Mouse (Mus musculus): ENCODE measurements at regions not wholly inside any gene's neighbourhood (a gene's known extent, or its start where the extent isn't known, plus 50 kb on each side); places are given as distances from the start of the nearest gene placed in this dataset.
"Not testable (repeated sequence)": the region's sequence is repeated elsewhere in the genome, so short reads cannot be mapped to it uniquely, and the experiment has no call there.

DNA sequence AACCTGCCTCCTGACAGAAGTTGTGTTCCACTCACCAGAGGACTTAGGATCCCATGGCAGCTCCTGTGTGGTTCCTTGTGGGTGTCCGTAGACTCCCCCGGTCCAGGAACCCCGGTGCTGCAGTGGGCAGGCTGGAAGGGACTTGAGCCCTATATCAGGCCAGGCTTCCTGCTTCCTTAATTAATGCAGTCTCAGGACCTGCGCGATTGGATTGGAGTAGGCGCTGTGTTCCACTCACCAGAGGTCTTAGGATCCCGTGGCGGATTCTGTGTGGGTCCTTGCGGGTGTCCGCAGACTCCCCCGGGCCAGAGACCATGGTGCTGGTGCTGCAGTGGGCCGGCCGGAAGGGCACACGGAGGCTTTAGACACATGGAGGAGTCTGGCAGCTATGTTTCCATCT, 288.7 kb downstream of the Fut8 start:
- H3K27me3 ChIP-seq (replicated peaks); H3K9me3 ChIP-seq; H3K4me3 ChIP-seq (replicated peaks); H3K36me3 ChIP-seq (replicated peaks; ENCODE audit: low read length): not testable (repeated sequence)
- H3K4me1 ChIP-seq = peaks cover 11% of the 10 kb centered on the region; the same call in 1 of the 2 replicates

DNA sequence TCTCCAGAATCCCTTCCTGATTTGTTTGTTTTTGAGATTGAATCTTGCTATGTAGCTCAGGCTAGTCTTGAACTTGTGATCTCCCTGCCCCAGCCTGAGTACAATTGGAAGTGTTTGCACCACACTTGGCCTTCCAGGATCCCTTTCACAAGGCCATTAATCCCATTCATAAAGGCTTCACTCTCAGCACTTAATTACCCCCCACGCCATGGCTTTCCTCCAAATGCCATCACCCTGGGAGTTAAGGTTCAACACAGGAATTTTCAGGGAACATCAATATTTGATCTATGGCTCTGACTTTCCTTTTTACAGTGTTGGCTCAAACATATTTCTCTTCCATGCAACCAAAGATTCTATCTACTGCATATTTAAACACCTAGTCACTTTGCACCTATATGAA, 289.6 kb downstream of the Fut8 start:
- H3K36me3 ChIP-seq (replicated peaks; ENCODE audit: low read length) = no peaks in the 10 kb centered on the region
- H3K4me1 ChIP-seq = peaks cover 12% of the 10 kb centered on the region
- no peak overlapping the region for H3K4me3 ChIP-seq (replicated peaks)
- H3K9me3 ChIP-seq = peaks cover 6% of the 10 kb centered on the region
- no peak for TF ChIP-seq FLI1 (IDR thresholded peaks at IDR 0.05; ENCODE audit: low read length)
- no peaks in the 10 kb centered on the region for H3K27me3 ChIP-seq (replicated peaks)

GRCm38 (mm10) chr12:77527953-77528865, 290.3 kb downstream of the Fut8 start:
- TF ChIP-seq FLI1 (IDR thresholded peaks at IDR 0.05; ENCODE audit: low read length) (no peak), GATA1 (IDR thresholded peaks at IDR 0.05; ENCODE audit: borderline replicate concordance, low read length) (no peak)
- Histone ChIP-seq H3K36me3 (replicated peaks; ENCODE audit: low read length) (no peaks in the 10 kb centered on the region), H3K4me1 (peaks cover 18% of the 10 kb centered on the region), H3K27me3 (replicated peaks) (no peaks in the 10 kb centered on the region), H3K4me3 (replicated peaks) (no peak overlapping the region), H3K9me3 (peaks cover 6% of the 10 kb centered on the region)

GRCm38 (mm10) chr12:77528868-77529271, 290.9 kb downstream of the Fut8 start:
- H3K27me3 ChIP-seq (replicated peaks) = peaks cover 2% of the 10 kb centered on the region
- no peaks in the 10 kb centered on the region for H3K36me3 ChIP-seq (replicated peaks; ENCODE audit: low read length)
- H3K4me1 ChIP-seq = peaks cover 24% of the 10 kb centered on the region
- H3K4me3 ChIP-seq (replicated peaks) = no peak overlapping the region
- peaks cover 6% of the 10 kb centered on the region for H3K9me3 ChIP-seq
- TF ChIP-seq GATA1 (IDR thresholded peaks at IDR 0.05; ENCODE audit: borderline replicate concordance, low read length) (no peak), FLI1 (IDR thresholded peaks at IDR 0.05; ENCODE audit: low read length) (no peak)

GRCm38 (mm10) chr12:77529414-77529813, 291.5 kb downstream of the Fut8 start:
- Histone ChIP-seq H3K4me3 (replicated peaks) (no peak overlapping the region), H3K27me3 (replicated peaks) (peaks cover 2% of the 10 kb centered on the region), H3K9me3 (peaks cover 6% of the 10 kb centered on the region), H3K36me3 (replicated peaks; ENCODE audit: low read length) (no peaks in the 10 kb centered on the region), H3K4me1 (peaks cover 30% of the 10 kb centered on the region)
- TF ChIP-seq FLI1 (IDR thresholded peaks at IDR 0.05; ENCODE audit: low read length) = no peak
- TF ChIP-seq GATA1 (IDR thresholded peaks at IDR 0.05; ENCODE audit: borderline replicate concordance, low read length) = no peak

DNA sequence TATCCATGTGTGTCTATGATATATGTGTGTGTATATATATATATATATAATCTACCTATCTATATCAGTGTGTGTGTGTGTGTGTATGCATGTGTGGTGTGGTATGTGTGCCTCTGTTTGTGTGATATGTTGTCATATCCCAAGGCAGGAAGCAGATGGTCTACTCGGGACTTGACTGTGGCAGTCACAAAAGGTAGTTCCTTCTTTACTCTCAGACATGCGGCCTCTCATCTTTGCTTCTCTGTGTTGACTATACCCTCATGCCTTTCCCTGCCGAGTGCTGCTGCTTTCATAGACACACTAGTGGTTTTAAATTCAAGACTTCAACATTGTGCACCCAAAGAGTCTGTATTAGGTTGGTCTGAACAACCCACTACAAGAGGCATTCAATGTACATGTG, 292.0 kb downstream of the Fut8 start:
- Histone ChIP-seq H3K36me3 (replicated peaks; ENCODE audit: low read length) (no peaks in the 10 kb centered on the region), H3K4me1 (peaks cover 35% of the 10 kb centered on the region), H3K4me3 (replicated peaks) (no peak overlapping the region), H3K9me3 (peaks cover 6% of the 10 kb centered on the region), H3K27me3 (replicated peaks) (peaks cover 2% of the 10 kb centered on the region)
- TF ChIP-seq GATA1 (IDR thresholded peaks at IDR 0.05; ENCODE audit: borderline replicate concordance, low read length) (no peak), FLI1 (IDR thresholded peaks at IDR 0.05; ENCODE audit: low read length) (no peak)

- Histone ChIP-seq H3K4me1 (peaks cover 47% of the 10 kb centered on the region), H3K36me3 (replicated peaks; ENCODE audit: low read length) (no peaks in the 10 kb centered on the region), H3K27me3 (replicated peaks) (peaks cover 2% of the 10 kb centered on the region), H3K9me3 (peaks cover 6% of the 10 kb centered on the region), H3K4me3 (replicated peaks) (no peak overlapping the region)
- TF ChIP-seq FLI1 (IDR thresholded peaks at IDR 0.05; ENCODE audit: low read length) = no peak
- TF ChIP-seq GATA1 (IDR thresholded peaks at IDR 0.05; ENCODE audit: borderline replicate concordance, low read length) = no peak
These were observed 293.4 kb downstream of the Fut8 start for GRCm38 (mm10) chr12:77531294-77531693.

GRCm38 (mm10) chr12:77532547-77532946, 294.6 kb downstream of the Fut8 start:
- H3K36me3 ChIP-seq (replicated peaks; ENCODE audit: low read length) = no peaks in the 10 kb centered on the region
- peaks cover 6% of the 10 kb centered on the region for H3K9me3 ChIP-seq
- H3K4me1 ChIP-seq = peaks cover 59% of the 10 kb centered on the region
- H3K27me3 ChIP-seq (replicated peaks) = peaks cover 2% of the 10 kb centered on the region
- H3K4me3 ChIP-seq (replicated peaks) = no peak overlapping the region
- TF ChIP-seq GATA1 (IDR thresholded peaks at IDR 0.05; ENCODE audit: borderline replicate concordance, low read length) (no peak), FLI1 (IDR thresholded peaks at IDR 0.05; ENCODE audit: low read length) (no peak)

DNA sequence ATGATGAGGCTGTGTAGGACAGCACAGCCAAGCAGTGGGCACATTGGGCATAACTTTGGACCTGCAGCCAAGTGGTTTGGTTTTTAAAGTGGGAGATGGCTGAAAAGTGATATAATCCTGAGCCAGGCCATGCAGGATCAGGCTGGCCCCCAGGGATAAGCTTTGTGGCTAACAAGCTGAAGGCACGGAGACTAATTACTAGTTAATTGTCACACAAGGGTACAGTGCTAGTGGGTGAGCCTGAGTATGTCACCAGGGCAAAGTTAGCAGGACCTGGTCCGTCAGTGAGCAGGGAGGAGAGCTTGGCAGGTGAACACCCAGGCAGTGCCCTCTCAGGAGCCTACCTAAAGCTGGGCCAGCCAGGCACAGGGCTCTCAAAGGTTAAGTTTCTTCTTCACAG, 295.7 kb downstream of the Fut8 start:
- no peak for TF ChIP-seq GATA1 (IDR thresholded peaks at IDR 0.05; ENCODE audit: borderline replicate concordance, low read length)
- H3K27me3 ChIP-seq (replicated peaks) = peaks cover 2% of the 10 kb centered on the region
- H3K4me3 ChIP-seq (replicated peaks) = no peak overlapping the region
- H3K9me3 ChIP-seq = peaks cover 6% of the 10 kb centered on the region
- peaks cover 63% of the 10 kb centered on the region for H3K4me1 ChIP-seq
- H3K36me3 ChIP-seq (replicated peaks; ENCODE audit: low read length) = no peaks in the 10 kb centered on the region

DNA sequence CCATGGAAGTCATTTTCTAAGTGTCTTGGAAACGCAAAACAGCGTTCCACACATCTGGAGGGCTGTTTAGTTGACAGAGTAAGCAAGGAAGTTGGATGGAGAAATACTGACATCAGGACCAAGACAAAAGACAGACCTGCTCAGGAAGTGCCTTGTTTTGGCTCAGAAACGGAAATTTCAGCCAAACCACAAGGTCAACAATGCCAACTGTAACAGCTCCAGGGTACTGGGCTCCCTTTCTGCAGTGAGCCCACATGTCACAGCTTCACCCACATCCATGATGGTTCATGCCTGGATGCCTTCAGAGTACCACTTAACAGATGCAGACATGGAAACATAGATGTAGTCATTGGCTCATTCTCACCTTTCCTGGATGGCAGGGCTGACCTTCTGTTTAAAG, 296.2 kb downstream of the Fut8 start:
- peaks cover 63% of the 10 kb centered on the region for H3K4me1 ChIP-seq
- TF ChIP-seq FLI1 (IDR thresholded peaks at IDR 0.05; ENCODE audit: low read length) = no peak
- H3K27me3 ChIP-seq (replicated peaks) = peaks cover 2% of the 10 kb centered on the region
- no peaks in the 10 kb centered on the region for H3K36me3 ChIP-seq (replicated peaks; ENCODE audit: low read length)
- no peak overlapping the region for H3K4me3 ChIP-seq (replicated peaks)
- peaks cover 6% of the 10 kb centered on the region for H3K9me3 ChIP-seq

- Histone ChIP-seq H3K36me3 (replicated peaks; ENCODE audit: low read length) (no peaks in the 10 kb centered on the region), H3K27me3 (replicated peaks) (peaks cover 2% of the 10 kb centered on the region), H3K4me1 (peaks cover 66% of the 10 kb centered on the region), H3K4me3 (replicated peaks) (no peak overlapping the region), H3K9me3 (peaks cover 6% of the 10 kb centered on the region)
- TF ChIP-seq FLI1 (IDR thresholded peaks at IDR 0.05; ENCODE audit: low read length) = no peak
- TF ChIP-seq GATA1 (IDR thresholded peaks at IDR 0.05; ENCODE audit: borderline replicate concordance, low read length) = no peak
These were observed 297.2 kb downstream of the Fut8 start for GRCm38 (mm10) chr12:77535147-77535546.

Measured in megakaryocyte, embryonic 14.5 days (primary cell).